Mouse (Mus musculus) cerebellum, adult 11 months (tissue): ENCODE data around the gene Gpr68.

Experiments
- DNase-seq: peaks from one replicate; pipeline ENCODE4 v3.0.0; 2022

The Gpr68 gene

GRCm38 (mm10) chr12:100907598-100908297 is at the start of gene Gpr68:
Gene Gpr68, minus strand, starts transcription at chr12:100908198.
- DNase-seq = peak; percentile 58

- no peak for DNase-seq
These were observed 49.3 kb upstream of the Gpr68 start for GRCm38 (mm10) chr12:100957257-100957656.

DNA sequence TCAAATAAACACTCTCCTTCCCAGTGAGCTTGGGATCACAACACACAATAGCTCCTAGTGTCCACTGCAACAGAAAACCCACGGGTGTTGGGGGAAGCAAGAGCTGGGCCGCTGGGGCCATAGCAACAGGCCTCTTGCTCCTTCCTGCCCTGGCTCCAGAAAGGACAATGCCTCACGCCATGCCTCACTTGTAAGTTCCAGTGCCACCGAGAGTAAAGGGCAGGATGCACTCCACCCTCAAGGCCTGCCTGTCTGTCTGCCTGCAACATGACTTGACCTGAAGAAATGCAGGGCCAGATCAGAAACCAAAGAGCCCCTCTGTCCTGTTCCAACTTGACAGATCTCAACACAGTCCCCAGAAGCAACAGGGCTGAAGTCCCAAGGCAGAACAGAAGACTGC is 48.8 kb upstream of the Gpr68 start:
- no peak for DNase-seq

- no peak for DNase-seq
These were observed 48.0 kb upstream of the Gpr68 start for GRCm38 (mm10) chr12:100956028-100956427.

DNA sequence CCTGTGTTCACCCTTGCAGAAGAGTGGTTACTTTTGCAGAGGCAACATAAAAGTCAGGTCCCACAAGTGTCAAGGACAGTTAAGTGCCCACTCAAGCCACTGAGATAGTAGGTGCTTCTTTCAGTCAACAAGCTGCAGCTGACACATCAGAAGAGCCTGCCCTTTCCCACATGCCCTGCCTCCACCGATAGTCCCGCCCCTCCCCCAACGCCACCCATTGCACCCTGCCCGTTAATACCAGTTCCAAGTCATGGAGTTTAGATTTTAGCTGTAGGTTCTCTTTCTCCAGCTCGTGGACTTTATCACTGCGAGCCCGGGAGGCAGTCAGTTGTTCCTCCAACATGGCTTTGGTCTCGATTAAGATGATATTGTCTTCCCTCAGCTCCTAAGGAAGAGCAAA is 45.9 kb upstream of the Gpr68 start:
- no peak for DNase-seq

- peak; percentile 41 for DNase-seq
These were observed 44.4 kb upstream of the Gpr68 start for GRCm38 (mm10) chr12:100952193-100952931.

DNA sequence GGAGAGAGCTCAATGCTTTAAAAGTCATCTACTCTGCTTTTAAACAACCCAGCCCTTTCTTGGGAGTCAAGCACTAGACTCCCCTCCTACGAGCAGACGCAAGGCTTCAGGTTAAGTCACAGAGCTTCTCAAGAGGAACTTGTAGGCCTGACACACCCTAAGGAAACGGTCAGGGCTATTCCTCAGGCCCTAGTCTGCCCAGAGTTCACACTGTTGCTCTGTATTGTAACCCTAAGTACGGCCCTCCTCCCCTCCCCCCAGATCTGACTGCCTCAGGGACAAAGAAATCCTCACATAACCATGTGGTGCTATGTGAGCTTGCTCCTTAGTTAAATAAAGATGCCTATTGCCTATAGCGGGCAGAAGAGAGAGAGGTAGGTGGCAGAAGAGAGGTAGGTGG is 41.1 kb upstream of the Gpr68 start:
- DNase-seq = no peak

- no peak for DNase-seq
These were observed 40.0 kb upstream of the Gpr68 start for GRCm38 (mm10) chr12:100948021-100948420.

- DNase-seq = no peak
These were observed 38.0 kb upstream of the Gpr68 start for GRCm38 (mm10) chr12:100945948-100946347.

DNA sequence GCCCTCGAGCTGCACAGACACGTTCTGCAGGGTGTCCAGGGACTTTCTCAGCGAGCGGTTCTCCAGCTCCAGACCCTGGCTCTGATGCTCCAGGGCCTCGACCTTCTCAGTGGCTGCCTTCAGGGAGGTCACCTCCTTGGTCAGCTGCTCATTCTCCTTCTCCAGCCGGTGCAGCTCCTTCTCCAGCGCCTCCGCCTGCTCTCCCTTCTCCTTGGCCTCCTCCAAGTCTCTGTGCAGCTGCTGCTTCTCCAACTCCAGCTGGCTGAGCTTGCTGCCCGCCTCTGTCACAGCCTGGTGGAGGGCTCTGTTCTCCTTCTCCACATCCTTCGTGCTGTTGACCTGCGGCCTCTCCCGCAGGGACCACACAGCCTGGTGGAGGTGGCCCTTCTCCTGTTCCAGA is 37.5 kb upstream of the Gpr68 start:
- no peak for DNase-seq

DNA sequence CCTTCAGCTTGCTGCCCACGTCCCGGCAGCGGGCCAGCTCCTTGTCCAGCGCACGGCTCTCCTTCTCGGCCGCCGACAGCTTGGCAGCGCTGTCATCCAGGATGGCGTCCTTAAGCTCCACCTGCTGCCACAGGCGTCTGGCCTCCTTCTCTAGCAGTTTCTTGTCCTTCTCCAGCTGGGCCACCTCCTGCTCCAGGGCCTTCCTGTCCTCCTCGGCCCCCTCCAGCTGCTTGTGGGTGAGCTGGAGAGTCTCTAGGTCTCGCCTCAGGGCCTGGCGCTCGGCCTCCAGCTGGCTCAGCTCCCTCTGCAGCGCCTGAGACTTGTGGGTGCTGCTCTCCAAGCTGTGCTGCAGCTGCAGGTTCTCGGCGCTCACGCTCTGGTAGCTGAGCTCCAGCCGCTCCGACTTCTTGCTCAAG is 36.9 kb upstream of the Gpr68 start:
- DNase-seq = peak; percentile 46

DNA sequence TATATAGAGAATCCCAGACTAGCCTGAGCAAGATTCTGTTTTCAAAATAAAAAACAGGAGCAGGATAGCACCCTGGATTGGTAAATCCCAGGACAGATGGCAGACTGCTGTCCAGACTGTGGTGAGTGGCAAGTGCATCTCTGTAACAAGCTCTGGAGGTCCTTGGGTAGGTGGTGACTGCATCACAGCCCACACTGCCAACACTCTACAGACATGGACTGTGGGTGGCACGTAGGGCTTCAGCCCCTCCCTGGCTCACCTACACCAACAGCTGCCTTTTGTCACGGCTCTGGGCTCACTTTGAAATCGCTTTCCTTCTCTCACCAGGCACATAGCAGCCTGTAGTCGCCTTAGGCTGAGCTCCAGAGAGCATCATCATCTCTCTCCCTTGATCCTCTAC is 35.1 kb upstream of the Gpr68 start:
- DNase-seq = no peak

DNA sequence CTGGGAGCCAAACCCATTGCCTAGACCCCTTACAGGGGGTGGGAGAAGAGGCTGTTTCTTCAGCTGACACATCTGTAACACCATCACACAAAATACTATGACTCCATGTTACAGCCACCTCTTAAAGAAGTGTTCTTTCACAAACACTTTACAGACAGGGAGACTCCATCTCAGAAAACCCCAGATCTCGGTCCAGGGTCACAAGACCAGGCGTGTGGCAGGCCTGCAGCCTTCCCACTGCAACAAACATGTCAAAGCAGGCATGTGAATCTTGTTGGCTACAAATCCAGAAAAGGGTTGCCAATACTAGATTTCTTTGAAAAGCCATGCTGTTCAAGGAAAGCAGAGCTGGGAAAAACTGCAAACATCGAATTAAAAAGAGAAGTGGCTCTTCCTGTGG is 33.4 kb upstream of the Gpr68 start:
- no peak for DNase-seq

DNA sequence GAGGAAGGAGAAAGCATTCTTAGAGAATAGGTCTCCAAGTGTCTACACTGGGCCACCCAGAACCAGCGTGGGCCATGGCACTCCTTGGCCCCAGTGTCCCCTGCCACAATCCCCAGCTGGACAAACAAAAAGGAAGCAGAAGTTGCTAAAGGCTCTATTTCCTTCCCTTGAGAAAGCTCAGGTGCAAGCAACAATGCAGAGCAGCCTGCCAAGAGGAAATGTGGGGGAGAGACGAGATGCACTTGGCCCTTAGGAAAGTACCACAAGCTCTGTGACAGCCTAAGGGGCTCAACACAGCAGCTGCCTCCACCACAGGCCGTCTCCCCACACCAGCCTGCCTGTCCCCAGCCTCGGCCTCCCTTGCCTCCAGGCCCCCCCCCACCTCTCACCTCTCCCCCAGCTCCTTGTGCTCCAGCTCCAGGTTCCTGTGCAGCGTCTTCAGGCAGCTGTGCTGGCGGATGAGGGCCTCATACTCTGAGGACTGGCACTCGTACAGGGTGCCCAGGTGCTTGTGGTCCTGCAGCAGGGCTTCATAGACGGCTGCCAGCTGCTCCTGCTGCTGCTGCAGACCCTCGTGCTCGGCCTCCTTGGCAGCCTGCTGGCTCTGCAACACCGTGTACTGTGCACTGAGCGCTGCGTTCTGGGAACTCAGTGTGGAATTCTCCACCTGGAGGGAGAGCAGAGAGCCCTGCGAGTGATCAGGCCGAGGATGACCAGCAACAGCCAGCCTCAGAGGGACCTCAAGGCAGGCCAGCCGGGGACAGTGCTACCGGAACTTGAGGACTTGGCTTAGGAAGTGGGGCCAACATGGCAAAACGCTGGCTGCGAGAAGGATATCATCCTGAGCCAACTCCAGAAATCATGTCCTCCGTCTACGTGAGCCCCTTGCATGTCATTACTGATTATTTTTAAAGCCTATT is 29.7 kb upstream of the Gpr68 start:
- no peak for DNase-seq

DNA sequence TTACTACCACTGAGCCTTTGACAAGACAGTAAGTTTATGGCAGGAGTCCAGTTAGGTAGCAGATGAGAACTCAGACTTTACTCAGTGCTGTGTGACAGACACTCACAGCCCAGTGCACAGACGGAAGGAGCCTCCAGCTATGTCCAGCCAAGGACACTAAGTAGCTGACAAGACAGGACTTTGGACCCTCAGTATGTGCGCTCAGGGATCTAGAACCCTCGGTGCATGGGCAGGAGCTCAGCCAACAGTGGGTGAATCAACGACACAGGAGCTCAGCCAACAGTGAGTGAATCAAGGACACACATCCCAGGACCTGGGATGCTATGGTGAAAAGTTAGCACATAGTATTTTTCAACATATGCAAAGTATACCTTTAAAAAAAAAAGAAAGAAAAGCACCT is 28.7 kb upstream of the Gpr68 start:
- DNase-seq = no peak

GRCm38 (mm10) chr12:100936116-100936515 is 28.1 kb upstream of the Gpr68 start:
- DNase-seq = peak; percentile 58

DNA sequence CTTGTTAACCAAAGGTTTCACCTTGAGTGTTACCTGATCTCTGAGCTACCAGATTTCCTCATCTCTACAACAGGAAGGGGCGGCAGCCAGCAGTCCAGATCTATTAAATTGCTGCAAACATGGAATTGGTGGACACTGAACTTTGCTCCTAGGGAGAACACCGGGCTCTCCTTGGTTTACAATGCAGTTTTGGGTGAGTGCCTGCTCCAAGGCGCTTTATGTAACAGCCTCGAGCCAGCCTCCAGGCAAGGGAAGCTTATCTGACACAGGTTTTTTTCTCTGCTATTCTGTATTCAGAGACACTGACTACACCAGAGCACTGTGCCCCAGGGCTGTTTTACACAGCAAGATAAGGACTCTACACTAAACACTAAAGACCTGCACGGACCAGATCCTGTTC is 26.8 kb upstream of the Gpr68 start:
- DNase-seq = no peak

GRCm38 (mm10) chr12:100931653-100932052 is 23.7 kb upstream of the Gpr68 start:
- no peak for DNase-seq

DNA sequence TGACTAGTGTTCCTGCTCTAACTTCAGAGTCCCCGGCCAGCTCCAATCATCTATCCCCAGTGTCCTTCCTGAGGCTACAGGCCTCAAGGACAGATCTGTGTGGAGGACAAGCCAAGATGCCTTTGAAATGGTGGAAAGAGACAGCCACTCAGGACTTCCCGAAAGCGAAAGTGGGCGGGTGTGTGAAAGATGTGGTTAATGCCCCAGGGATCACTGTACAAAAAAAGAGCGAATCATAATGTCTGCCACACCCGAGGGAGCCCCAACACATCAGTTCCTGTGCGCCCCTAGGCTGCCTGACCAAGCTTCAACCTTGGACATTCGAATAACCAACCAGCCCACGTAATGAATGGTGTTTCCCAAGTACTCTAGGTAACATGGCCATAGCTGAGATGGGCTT is 20.3 kb upstream of the Gpr68 start:
- no peak for DNase-seq

GRCm38 (mm10) chr12:100925644-100926619 is 17.9 kb upstream of the Gpr68 start:
- peak; percentile 67 for DNase-seq

DNA sequence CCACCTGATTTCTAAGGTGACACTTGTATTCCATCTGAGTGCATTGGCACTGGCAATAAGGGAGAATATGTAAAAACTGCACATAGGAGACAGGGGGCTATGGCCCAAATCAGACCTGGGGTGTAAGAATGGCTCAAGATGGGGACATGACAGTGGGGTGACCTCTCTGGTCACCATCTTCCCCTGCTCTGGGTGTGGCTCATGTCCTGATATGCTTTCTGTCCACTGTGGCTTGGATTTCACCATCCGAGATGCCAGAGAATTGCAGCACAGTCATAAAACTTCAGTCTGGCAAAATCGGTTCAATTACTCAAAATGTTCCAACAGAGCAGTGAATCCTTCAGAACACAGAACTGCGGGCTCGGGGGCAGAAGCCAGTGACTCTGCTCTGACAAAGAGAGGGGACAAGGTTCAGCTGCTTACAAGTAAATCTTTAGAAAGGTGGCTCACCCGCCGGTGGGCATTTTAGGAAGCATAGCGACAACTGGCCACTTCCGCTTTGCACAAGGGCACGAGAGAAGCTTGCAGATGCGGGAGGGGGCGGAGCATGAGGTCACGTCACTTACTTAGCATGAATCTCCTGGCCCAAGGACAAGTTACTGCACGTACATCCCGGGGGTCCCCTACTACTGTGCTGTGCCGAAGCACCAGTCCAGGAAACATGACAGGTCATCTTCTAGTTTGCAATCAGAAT is 16.8 kb upstream of the Gpr68 start:
- no peak for DNase-seq

DNA sequence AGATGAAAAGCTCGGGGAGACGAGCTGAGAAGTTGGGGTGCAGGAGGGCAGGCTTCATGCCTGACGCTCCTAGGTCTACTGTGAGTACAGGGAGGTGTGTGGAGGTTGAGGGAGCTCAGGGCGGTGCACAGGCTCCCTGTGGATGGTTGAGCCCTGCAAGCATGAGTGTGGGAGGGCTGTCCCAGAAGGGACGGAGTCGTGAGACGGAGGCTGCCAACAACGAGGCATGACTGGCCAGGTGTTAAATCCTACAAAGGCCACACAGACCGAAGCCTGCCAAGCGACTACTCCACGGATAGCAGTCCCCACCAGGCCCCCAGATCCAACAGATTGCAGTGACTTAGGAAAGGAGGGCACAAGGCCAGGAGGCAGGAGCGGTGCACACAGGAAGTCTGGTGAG is 2.7 kb upstream of the Gpr68 start:
- DNase-seq = peak; percentile 69
